ENCODE assay signal across 8 mouse cellular contexts in the genomic region with DNA sequence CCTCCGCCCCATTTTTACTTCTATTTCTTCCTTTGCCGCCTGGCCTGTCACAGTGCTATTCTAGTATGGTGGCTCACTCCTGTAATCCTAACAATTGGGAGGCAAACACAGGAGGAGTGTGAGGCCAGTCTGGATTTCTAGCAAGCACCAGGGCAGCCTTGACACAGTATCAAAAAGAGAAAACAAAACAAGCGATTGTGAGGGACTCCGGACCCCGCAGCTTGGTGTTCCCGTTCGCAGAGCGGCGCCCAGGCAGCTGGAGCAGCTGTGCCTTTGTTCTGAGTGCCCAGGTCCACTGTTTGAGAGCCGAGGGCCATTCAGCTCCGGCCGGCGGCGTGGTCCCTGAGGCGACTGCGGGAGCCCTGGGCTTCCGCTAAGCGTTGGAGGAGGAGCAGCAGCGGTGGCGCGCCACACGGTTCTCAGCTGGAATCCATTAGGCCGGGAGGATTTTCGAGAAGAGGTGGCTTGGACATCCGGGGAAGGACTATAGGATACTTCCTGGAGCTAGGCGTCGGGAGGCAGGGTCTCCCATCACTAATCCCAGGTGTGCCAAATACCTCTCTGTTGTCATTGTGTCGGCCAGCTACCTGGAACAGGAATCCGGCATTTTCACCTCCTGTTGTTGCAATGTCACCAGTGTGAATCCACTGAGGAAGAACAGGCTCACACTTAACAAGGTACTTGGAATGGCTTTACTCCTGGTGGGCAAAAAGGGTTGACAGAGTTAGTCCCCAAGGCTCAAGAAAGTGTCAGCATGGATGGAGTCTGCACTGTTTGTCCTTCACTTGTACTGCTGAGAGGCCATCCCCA. TPM values are rescaled to one million over a fixed set of nuclear protein-coding genes. Genes with fewer than 3 reads are reported as not detected.
DNase-seq lines count a peak whose midpoint lies in the region.

A gene (plus strand): TSS at position 264 of the 810 bp plus-strand sequence.

- intact Hi-C loops in gastrocnemius, postnatal 36 days (cut with DNase I), result no loop called here

- DNase-seq in adrenal gland, postnatal 10 days, result peak; percentile 80
- peak; percentile 79 for DNase-seq in embryo, embryonic 9.5 days (ENCODE audit: extremely low spot score)
- peak; percentile 43 to 45 for DNase-seq in gastrocnemius, postnatal 36 days
- DNase-seq in induced T-regulatory cell, adult 2 months (ENCODE audit: low read depth), result peak; percentile 69
- DNase-seq in left cerebral cortex, adult 8-10 months (ENCODE audit: low spot score in 2 of 2), result peak; percentile 47 to 51
- DNase-seq in lung, postnatal 4 days, result peak; percentile 73 to 77
- DNase-seq in retina, postnatal 1 day, result peak; percentile 84
- DNase-seq in c-Kit-positive CD71-positive TER-119-positive erythroid progenitor cells, embryonic 14.5 days (ENCODE audit: low spot score), result no peak

RNA-seq across cellular contexts. Expression of the gene that starts here (rescaled TPM):
- 100 to 1,000 TPM; 365 to 601 TPM for total RNA-seq in adrenal gland, postnatal 10 days (2021)
- 100 to 1,000 TPM; 153 to 189 TPM for total RNA-seq in gastrocnemius, postnatal 36 days (2021)
- 100 to 1,000 TPM; 535 to 585 (median 566) TPM for total RNA-seq in left cerebral cortex, adult 8-10 months (2022)
